Mouse (Mus musculus) C2C12 (cell line): ENCODE results near the gene Atp8b5. TPM values are rescaled to one million over a fixed set of nuclear protein-coding genes. Genes with fewer than 3 reads are reported as not detected.

ENCODE experiments used
- H3K27me3 ChIP-seq: one replicate; pipeline ENCODE4 v1.6.1; 2011; ENCODE audit not compliant: control insufficient read depth, insufficient read depth, insufficient read length
- H3K36me3 ChIP-seq: one replicate; pipeline ENCODE4 v1.6.1; 2011; ENCODE audit not compliant: control insufficient read depth, insufficient read depth
- H3K4me3 ChIP-seq: one replicate; pipeline ENCODE4 v1.5.1; 2011; ENCODE audit warnings: mild to moderate bottlenecking, control low read depth; ENCODE audit not compliant: poor library complexity, insufficient read depth, severe bottlenecking
- H3K79me2 ChIP-seq: one replicate; pipeline ENCODE4 v1.6.1; 2011; ENCODE audit not compliant: control insufficient read depth, insufficient read depth
- H3K79me3 ChIP-seq: one replicate; pipeline ENCODE4 v1.6.1; 2011; ENCODE audit warnings: low read depth, control low read depth
- H3ac ChIP-seq: one replicate; pipeline ENCODE3; 2011; ENCODE audit warnings: low read depth; ENCODE audit not compliant: control insufficient read depth, insufficient read length
- CEBPB ChIP-seq: IDR thresholded peaks from one replicate; pipeline ENCODE4 v1.6.1; 2011; ENCODE audit warnings: low read depth, mild to moderate bottlenecking, control low read depth, moderate library complexity
- CTCF ChIP-seq: IDR thresholded peaks from one replicate; pipeline ENCODE4 v1.5.1; 2011; ENCODE audit not compliant: control insufficient read depth, insufficient read depth, insufficient read length
- FOSL1 ChIP-seq: IDR thresholded peaks from one replicate; pipeline ENCODE4 v1.8.0; 2011; ENCODE audit warnings: mild to moderate bottlenecking, low read length; ENCODE audit not compliant: poor library complexity, insufficient read depth, severe bottlenecking
- MAX ChIP-seq: IDR thresholded peaks from one replicate; pipeline ENCODE4 v1.6.1; 2011; ENCODE audit warnings: mild to moderate bottlenecking, control low read depth
- MYOD1 ChIP-seq: IDR thresholded peaks from one replicate; pipeline ENCODE4 v1.6.1; 2011; ENCODE audit warnings: low read depth; ENCODE audit not compliant: control insufficient read depth, insufficient read length
- MYOG ChIP-seq: IDR thresholded peaks from one replicate; pipeline ENCODE4 v1.6.1; 2011; ENCODE audit not compliant: control insufficient read depth, insufficient read length; ENCODE audit errors: extremely low read depth
- USF1 ChIP-seq: IDR thresholded peaks from one replicate; pipeline ENCODE4 v1.6.1; 2011; ENCODE audit warnings: low read depth, mild to moderate bottlenecking, control low read depth, moderate library complexity
- polyA plus RNA-seq: library from polyadenylated mRNA; unstranded; fragments of >200 nt; fragmentation: generic; extraction: Trizol; gene quantifications from one replicate; pipeline ENCODE4 v1.2.1, GENCODE M21; 2012; ENCODE audit warnings: missing spikeins

The Atp8b5 gene
- polyA plus RNA-seq, 1 experiment: 0.04 TPM

DNA sequence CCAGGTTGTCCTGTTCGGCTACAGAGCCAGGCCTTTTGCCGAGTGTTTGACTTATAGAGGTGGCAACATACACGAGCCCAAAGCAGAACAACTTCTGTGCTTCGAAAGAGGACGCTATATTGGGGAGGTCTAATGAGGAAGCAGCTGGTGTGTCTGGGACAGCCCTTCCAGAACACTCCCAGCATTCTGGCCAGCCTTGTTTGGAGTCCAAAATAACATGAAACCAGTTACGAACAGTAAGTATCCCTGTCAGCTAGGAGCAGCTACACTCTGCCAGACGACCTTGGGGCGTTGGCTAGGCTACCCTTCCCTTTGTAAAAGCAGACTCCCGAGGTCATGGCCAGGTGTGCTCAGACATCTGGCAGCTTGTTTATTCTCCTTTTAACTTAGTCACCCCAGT lies 135.3 kb downstream of the Atp8b5 start:
- Histone ChIP-seq H3K79me2 (peaks cover 35% of the 10 kb centered on the region), H3K36me3 (peaks cover 7% of the 10 kb centered on the region), H3K4me3 (no peak overlapping the region), H3ac (no peak overlapping the region), H3K79me3 (peaks cover 12% of the 10 kb centered on the region), H3K27me3 (no peaks in the 10 kb centered on the region)
- TF ChIP-seq FOSL1 (no peak), MYOD1 (no peak), USF1 (no peak), CTCF (no peak), MYOG (no peak), MAX (no peak), CEBPB (no peak)

DNA sequence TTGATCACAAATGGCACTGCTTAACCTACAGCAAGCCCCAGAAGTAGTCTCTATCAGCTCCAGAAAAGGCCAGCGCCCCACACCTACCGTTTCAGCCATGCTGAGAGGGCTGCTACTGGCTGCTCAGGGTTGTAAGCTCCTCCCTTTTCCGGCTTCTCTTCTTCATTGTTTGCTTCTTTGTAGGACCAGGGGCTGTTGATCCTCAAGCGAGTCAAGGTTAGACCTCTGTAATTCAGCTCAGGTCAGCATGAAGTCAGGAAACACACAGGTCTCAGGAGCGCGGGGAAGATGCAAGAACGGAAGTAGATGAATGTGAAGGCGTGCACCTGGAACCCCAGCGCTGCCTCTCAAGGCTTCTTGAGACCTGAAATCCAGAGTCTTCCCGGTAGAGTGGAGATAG lies 137.7 kb downstream of the Atp8b5 start:
- H3K4me3 ChIP-seq: no peak overlapping the region
- TF ChIP-seq CTCF (no peak), CEBPB (no peak), USF1 (no peak), MYOD1 (no peak), MAX (no peak), FOSL1 (no peak), MYOG (no peak)

DNA sequence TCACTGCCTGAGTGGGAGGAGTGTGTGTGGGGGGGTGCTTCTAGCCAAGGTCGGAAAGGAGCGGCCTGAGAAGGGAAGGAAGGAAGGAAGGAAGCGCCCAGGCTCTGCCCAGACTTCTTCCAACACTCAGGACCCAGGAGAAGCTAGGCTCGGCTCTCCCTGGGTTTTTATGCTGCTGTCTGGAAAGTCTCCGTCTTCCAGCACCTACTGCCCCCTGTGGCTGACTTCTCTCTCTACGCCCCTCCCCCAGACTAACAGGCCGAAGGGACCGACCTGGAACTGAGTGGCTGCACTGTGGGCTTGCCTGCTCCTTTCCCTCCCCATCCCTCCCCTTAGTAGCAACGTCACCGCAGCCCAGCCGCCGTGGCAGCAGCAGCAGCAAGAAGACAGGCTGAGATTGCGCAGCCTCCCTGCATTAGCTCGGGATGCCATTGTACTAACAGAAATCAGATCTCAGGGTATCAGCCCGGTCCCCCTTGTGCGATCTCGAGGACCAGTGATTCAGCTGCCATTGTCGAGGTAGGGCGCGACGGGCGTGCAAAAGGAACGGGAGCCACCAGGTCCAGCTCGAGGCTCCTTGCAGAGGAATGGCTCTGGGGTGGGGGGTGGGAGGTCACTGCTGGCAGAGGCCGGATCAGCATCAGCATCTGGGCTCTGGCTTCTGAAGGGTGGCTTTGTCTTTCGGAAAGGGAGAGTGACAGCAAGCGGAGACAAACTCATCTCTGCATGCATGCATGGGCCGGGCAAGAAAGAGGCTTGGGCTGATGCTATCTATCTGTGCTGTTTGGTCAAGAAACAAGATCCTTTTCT lies 139.4 kb downstream of the Atp8b5 start:
- Histone ChIP-seq H3K4me3 (no peak overlapping the region), H3K36me3 (peaks cover 14% of the 10 kb centered on the region), H3K79me3 (peaks cover 6% of the 10 kb centered on the region), H3K79me2 (peaks cover 17% of the 10 kb centered on the region), H3K27me3 (no peaks in the 10 kb centered on the region), H3ac (no peak overlapping the region)
- no peak for TF ChIP-seq USF1
- TF ChIP-seq MYOD1: no peak
- no peak for TF ChIP-seq CEBPB
- TF ChIP-seq CTCF: no peak
- no peak for TF ChIP-seq MYOG
- TF ChIP-seq MAX: no peak
- no peak for TF ChIP-seq FOSL1

More for the DNA sequence above, 137.7 kb downstream of the Atp8b5 start:
- Histone ChIP-seq H3ac (no peak overlapping the region), H3K36me3 (peaks cover 14% of the 10 kb centered on the region), H3K27me3 (no peaks in the 10 kb centered on the region), H3K79me2 (peaks cover 20% of the 10 kb centered on the region), H3K79me3 (peaks cover 6% of the 10 kb centered on the region)

DNA sequence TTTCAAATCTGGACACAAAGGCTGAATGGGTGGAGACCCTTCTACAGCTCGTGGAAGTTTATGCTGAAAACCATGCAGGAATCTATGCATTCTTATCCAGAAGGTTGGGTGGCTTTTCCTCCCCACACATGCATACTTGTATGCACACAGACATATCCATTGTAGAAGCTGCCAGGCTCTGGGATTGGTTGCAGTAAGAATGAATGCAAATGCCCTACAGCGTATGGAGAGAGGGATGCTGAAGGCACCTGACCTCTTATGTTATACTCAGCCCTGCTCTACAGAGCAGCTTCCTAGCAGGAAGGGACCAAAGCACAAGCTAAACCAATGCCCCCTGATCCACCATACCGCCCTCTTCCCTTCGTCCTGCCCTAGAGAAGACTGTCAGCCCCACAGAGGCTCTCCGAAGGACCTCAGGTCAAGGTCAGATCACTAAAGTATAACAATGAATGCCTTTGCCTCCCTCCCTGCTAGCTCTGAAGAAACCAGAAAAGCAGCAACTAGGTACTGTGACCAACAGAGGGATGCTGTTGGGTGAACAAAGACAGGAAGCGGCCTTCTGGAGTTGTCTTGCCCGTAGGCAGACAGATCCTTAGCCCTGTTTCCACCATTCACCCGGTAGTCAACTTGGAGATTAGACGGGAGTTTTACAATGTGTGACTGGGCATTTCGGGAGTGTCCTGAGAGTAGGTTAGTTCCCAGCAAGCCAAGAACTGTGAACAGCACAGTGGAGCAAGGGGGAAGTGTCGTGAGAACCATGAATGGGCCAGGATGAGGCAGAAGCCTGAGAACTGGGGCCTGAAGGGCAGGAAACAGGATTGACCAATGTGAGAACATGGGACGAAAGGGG lies 140.3 kb downstream of the Atp8b5 start:
- Histone ChIP-seq H3K4me3 (no peak overlapping the region), H3K79me3 (peaks cover 6% of the 10 kb centered on the region), H3K27me3 (no peaks in the 10 kb centered on the region), H3K79me2 (peaks cover 17% of the 10 kb centered on the region), H3K36me3 (peaks cover 14% of the 10 kb centered on the region), H3ac (no peak overlapping the region)
- TF ChIP-seq MAX: no peak
- no peak for TF ChIP-seq USF1
- no peak for TF ChIP-seq MYOD1
- TF ChIP-seq CEBPB: no peak
- TF ChIP-seq MYOG: no peak
- no peak for TF ChIP-seq CTCF
- no peak for TF ChIP-seq FOSL1

DNA sequence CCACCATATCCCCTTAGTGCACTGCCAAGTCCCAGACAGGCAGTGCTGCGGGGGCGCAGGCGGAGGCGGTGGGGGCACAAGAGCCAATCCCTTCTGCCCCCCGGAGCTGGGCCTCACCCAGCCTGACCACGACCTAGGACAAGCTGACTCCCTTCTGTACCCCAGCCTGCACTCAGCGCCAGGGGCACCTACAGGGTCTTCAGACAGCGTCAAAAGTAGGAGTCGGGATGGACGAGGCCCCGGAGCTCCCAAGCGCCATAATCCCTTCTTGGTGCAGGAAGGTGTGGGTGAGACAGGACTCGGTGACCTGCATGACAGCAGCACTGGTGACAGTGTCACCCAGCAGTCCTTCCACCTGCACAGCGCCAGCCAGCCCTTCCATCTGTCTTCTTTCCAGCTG lies 147.8 kb downstream of the Atp8b5 start:
- peaks cover 8% of the 10 kb centered on the region for H3K36me3 ChIP-seq
- TF ChIP-seq FOSL1 (no peak), MYOD1 (no peak), CEBPB (no peak), MAX (no peak), USF1 (no peak), CTCF (no peak), MYOG (no peak)
- H3ac ChIP-seq: no peak overlapping the region
- no peaks in the 10 kb centered on the region for H3K79me3 ChIP-seq
- no peak overlapping the region for H3K4me3 ChIP-seq
- H3K27me3 ChIP-seq: no peaks in the 10 kb centered on the region
- peaks cover 7% of the 10 kb centered on the region for H3K79me2 ChIP-seq
